ENCODE assay signal across 26 mouse cellular contexts in genomic region chr4:83379036-83379435, GRCm38 (mm10).
"Had no signal": no experiment of that assay in that cellular context is flagged by ENCODE, and none has a peak within 500 bp of the region (broad histone marks: within the 10 kb centered on the region; RNA-seq: fewer than 3 reads in every experiment).

No protein-coding gene starts in this region.

- ATAC-seq: intestine, embryonic 15.5 days; midbrain, embryonic 13.5 days; midbrain, embryonic 16.5 days had no signal

- H3K9me3 ChIP-seq: intestine, embryonic 15.5 days; limb, embryonic 12.5 days; limb, embryonic 15.5 days; liver, embryonic 15.5 days; megakaryocyte, embryonic 14.5 days; midbrain, embryonic 10.5 days; midbrain, embryonic 13.5 days; neural tube, embryonic 12.5 days; neural tube, embryonic 15.5 days had no signal

- H3K27me3 ChIP-seq: intestine, embryonic 15.5 days; limb, embryonic 12.5 days; limb, embryonic 15.5 days; liver, embryonic 15.5 days; midbrain, embryonic 13.5 days; neural tube, embryonic 12.5 days; neural tube, embryonic 15.5 days had no signal

- H3K27ac ChIP-seq: intestine, embryonic 15.5 days; layer of hippocampus, adult 2 months; left cerebral cortex, adult 2 months; limb, embryonic 12.5 days; limb, embryonic 15.5 days; liver, embryonic 15.5 days; midbrain, embryonic 10.5 days; midbrain, embryonic 13.5 days; neural tube, embryonic 12.5 days; neural tube, embryonic 15.5 days had no signal

- H3K36me3 ChIP-seq: intestine, embryonic 15.5 days; limb, embryonic 12.5 days; limb, embryonic 15.5 days; liver, embryonic 15.5 days; midbrain, embryonic 10.5 days; midbrain, embryonic 13.5 days; neural tube, embryonic 12.5 days; neural tube, embryonic 15.5 days had no signal

- DNase-seq: kidney, adult 11 months; kidney, adult 8-10 months; kidney, postnatal 25 days; layer of hippocampus, adult 9-11 months; layer of hippocampus, postnatal 36 days; left cerebral cortex, postnatal 4 days; lung, adult 2 months; lung, postnatal 14 days; right cerebral cortex, adult 18-20 months; right cerebral cortex, postnatal 14 days; right cerebral cortex, postnatal 4 days; thymus, adult 2 months; thymus, postnatal 25 days had no signal

- H3K4me3 ChIP-seq: intestine, embryonic 15.5 days; layer of hippocampus, adult 2 months; left cerebral cortex, adult 2 months; limb, embryonic 12.5 days; limb, embryonic 15.5 days; liver, embryonic 15.5 days; megakaryocyte, embryonic 14.5 days; midbrain, embryonic 10.5 days; midbrain, embryonic 13.5 days; neural tube, embryonic 12.5 days; neural tube, embryonic 15.5 days had no signal

- H3K9ac ChIP-seq: intestine, embryonic 15.5 days; limb, embryonic 12.5 days; limb, embryonic 15.5 days; liver, embryonic 15.5 days; midbrain, embryonic 13.5 days; neural tube, embryonic 12.5 days; neural tube, embryonic 15.5 days had no signal

- H3K4me1 ChIP-seq: intestine, embryonic 15.5 days; limb, embryonic 12.5 days; limb, embryonic 15.5 days; liver, embryonic 15.5 days; megakaryocyte, embryonic 14.5 days; midbrain, embryonic 13.5 days; neural tube, embryonic 12.5 days; neural tube, embryonic 15.5 days had no signal

- H3K4me2 ChIP-seq: intestine, embryonic 15.5 days; limb, embryonic 12.5 days; limb, embryonic 15.5 days; liver, embryonic 11.5 days; liver, embryonic 15.5 days; midbrain, embryonic 13.5 days; neural tube, embryonic 12.5 days; neural tube, embryonic 15.5 days had no signal
